Mouse (Mus musculus) c-Kit-negative CD71-positive TER-119-positive erythroid progenitor cells, embryonic 14.5 days (primary cell): ENCODE results near the gene Mzt1.

Experiments
- DNase-seq: peaks from one replicate; pipeline ENCODE4 v3.0.0-alpha.2; 2013; ENCODE audit warnings: low read depth, low spot score

Gene Mzt1

GRCm38 (mm10) chr14:99018691-99019090 lies 27.2 kb downstream of the Mzt1 start:
- no peak for DNase-seq

GRCm38 (mm10) chr14:99010920-99011313 lies 35.0 kb downstream of the Mzt1 start:
- DNase-seq = no peak

- DNase-seq = no peak
Observed at GRCm38 (mm10) chr14:99010224-99010919, 35.6 kb downstream of the Mzt1 start.

GRCm38 (mm10) chr14:98994218-98994617 lies 51.7 kb downstream of the Mzt1 start, which contains the start of gene Rpl36a-ps1:
Rpl36a-ps1 (minus strand) TSS chr14:98994318.
- no peak for DNase-seq

- no peak for DNase-seq
Observed at GRCm38 (mm10) chr14:98992482-98992881, 53.5 kb downstream of the Mzt1 start.

GRCm38 (mm10) chr14:98990636-98991035 lies 55.3 kb downstream of the Mzt1 start:
- no peak for DNase-seq

GRCm38 (mm10) chr14:98989818-98990217 lies 56.1 kb downstream of the Mzt1 start:
- no peak for DNase-seq
